Mouse (Mus musculus) CD4-positive, CD25-positive, alpha-beta regulatory T cell, adult 4 months (primary cell): ENCODE results near the gene Bcl6. TPM values are rescaled to one million over a fixed set of nuclear protein-coding genes. Genes with fewer than 3 reads are reported as not detected.

Experiments
- ATAC-seq: one replicate; pipeline ENCODE4 v1.8.0; 2017
- polyA plus RNA-seq, 2 experiments: library from polyadenylated mRNA; unstranded; fragments of 100-300 nt; shearing (Covaris generic); gene quantifications; one replicate each; pipeline ENCODE4 v1.2.1; 2017

The Bcl6 gene
- polyA plus RNA-seq, 2 experiments from 2014 or later = 6.2 to 23.8 TPM

- ATAC-seq = no peak
Observed at GRCm38 (mm10) chr16:23919418-23919817, 69.2 kb downstream of the Bcl6 start.

Other genes starting within 250 kb of the Bcl6 start
- not detected for gene Sst, start 97.9 kb downstream of the Bcl6 start, polyA plus RNA-seq
- under 1 TPM; 0.13 to 0.33 TPM for gene Rtp2, start 56.5 kb downstream of the Bcl6 start, polyA plus RNA-seq
- not detected for gene Gm37419, start 370 bp downstream of the Bcl6 start, polyA plus RNA-seq